Mouse (Mus musculus) CH12.LX (cell line): ENCODE measurements around the gene Dscaml1. TPM values are rescaled to one million over a fixed set of nuclear protein-coding genes. Genes with fewer than 3 reads are reported as not detected.

Experiments used
- DNase-seq: peaks from one replicate; pipeline ENCODE4 v3.0.0-alpha.2; 2013; ENCODE audit errors: extremely low read depth
- H3K27ac ChIP-seq: 2 replicates; pipeline ENCODE4 v1.5.1; 2012; ENCODE audit warnings: low read depth, mild to moderate bottlenecking, control low read depth, moderate library complexity; ENCODE audit not compliant: insufficient read depth
- H3K27me3 ChIP-seq: replicated peaks from 2 replicates; pipeline ENCODE3; 2012; ENCODE audit warnings: inconsistent platforms
- H3K36me3 ChIP-seq, 2 experiments: replicated peaks in 1 of 2; 2 replicates each; pipeline versions ENCODE3 to v1.6.1; 2012; ENCODE audit warnings: inconsistent platforms in 1 of 2, low read length in 1 of 2, mild to moderate bottlenecking in 1 of 2, mixed read lengths in 1 of 2, moderate library complexity in 1 of 2; ENCODE audit not compliant: control insufficient read depth in 1 of 2, insufficient read depth in 1 of 2
- H3K4me1 ChIP-seq, 2 experiments: 2 replicates each; pipeline ENCODE4 v1.6.1; 2012; ENCODE audit warnings: inconsistent platforms in 1 of 2, moderate library complexity in 1 of 2; ENCODE audit not compliant: insufficient read depth in 2 of 2, control insufficient read depth in 1 of 2
- H3K4me2 ChIP-seq: 2 replicates; pipeline ENCODE4 v1.6.1; 2012; ENCODE audit warnings: low read depth, mild to moderate bottlenecking, control low read depth; ENCODE audit not compliant: poor library complexity, insufficient read depth, severe bottlenecking
- H3K4me3 ChIP-seq, 3 experiments: fragments of 150-350 bp in 1 of 3; sonication (generic) in 1 of 3; replicated peaks in 1 of 3; 2 replicates each; pipeline versions ENCODE3 to v1.5.1; 2011 to 2012; ENCODE audit warnings: low read depth in 2 of 3, low read length in 2 of 3, mild to moderate bottlenecking in 2 of 3, moderate library complexity in 2 of 3, control low read depth in 1 of 3, improper control_type of control experiment in 1 of 3, inconsistent platforms in 1 of 3, mixed read lengths in 1 of 3; ENCODE audit not compliant: poor library complexity in 1 of 3
- H3K79me2 ChIP-seq: replicated peaks from 2 replicates; pipeline ENCODE4 v1.6.1; 2012; ENCODE audit warnings: mild to moderate bottlenecking, moderate library complexity; ENCODE audit not compliant: control insufficient read depth, poor library complexity, insufficient read depth, severe bottlenecking; ENCODE audit errors: extremely low read depth
- H3K9ac ChIP-seq: 2 replicates; pipeline ENCODE4 v1.6.1; 2012; ENCODE audit warnings: low read depth, mild to moderate bottlenecking, control low read depth, moderate library complexity; ENCODE audit not compliant: insufficient read depth
- H3K9me3 ChIP-seq: replicated peaks from 2 replicates; pipeline ENCODE3; 2012; ENCODE audit warnings: low read length, inconsistent platforms, mixed read lengths
- BHLHE40 ChIP-seq: IDR thresholded peaks from 2 replicates; pipeline ENCODE4 v1.6.1; 2011; ENCODE audit warnings: mild to moderate bottlenecking, low read depth, low read length, improper control_type of control experiment
- CHD1 ChIP-seq: IDR thresholded peaks from 2 replicates; pipeline ENCODE4 v1.6.1; 2012; ENCODE audit warnings: low read depth, low read length, improper control_type of control experiment, inconsistent platforms
- CHD2 ChIP-seq: IDR thresholded peaks from 2 replicates; pipeline ENCODE4 v1.6.1; 2011; ENCODE audit warnings: low read length, improper control_type of control experiment
- CTCF ChIP-seq, 2 experiments: IDR thresholded peaks in 1 of 2; conservative IDR thresholded peaks in 1 of 2; 2 replicates each; pipeline ENCODE4 v1.5.1; 2011 to 2012; ENCODE audit warnings: low read depth in 2 of 2, low read length in 2 of 2, improper control_type of control experiment in 1 of 2, inconsistent platforms in 1 of 2, mild to moderate bottlenecking in 1 of 2, moderate library complexity in 1 of 2
- E2F4 ChIP-seq: IDR thresholded peaks from 2 replicates; pipeline ENCODE4 v1.6.1; 2011; ENCODE audit warnings: low read depth, low read length, improper control_type of control experiment; ENCODE audit not compliant: insufficient replicate concordance
- ELF1 ChIP-seq: IDR thresholded peaks from 2 replicates; pipeline ENCODE4 v1.6.1; 2014; ENCODE audit warnings: low read depth, mild to moderate bottlenecking, inconsistent platforms, low read length, improper control_type of control experiment
- EP300 ChIP-seq: IDR thresholded peaks from 2 replicates; pipeline ENCODE4 v1.6.1; 2011; ENCODE audit warnings: low read length, improper control_type of control experiment
- ETS1 ChIP-seq: conservative IDR thresholded peaks from 2 replicates; pipeline ENCODE4 v1.6.1; 2012; ENCODE audit warnings: low read depth, mild to moderate bottlenecking, inconsistent platforms, low read length, improper control_type of control experiment, moderate library complexity
- GABPA ChIP-seq: IDR thresholded peaks from 2 replicates; pipeline ENCODE4 v1.6.1; 2012; ENCODE audit warnings: low read depth, low read length, improper control_type of control experiment, inconsistent platforms; ENCODE audit not compliant: insufficient replicate concordance
- HCFC1 ChIP-seq: IDR thresholded peaks from 2 replicates; pipeline ENCODE4 v1.6.1; 2012; ENCODE audit warnings: low read depth, mild to moderate bottlenecking, inconsistent platforms, low read length, improper control_type of control experiment
- IRF4 ChIP-seq: IDR thresholded peaks from 2 replicates; pipeline ENCODE4 v1.6.1; 2014; ENCODE audit warnings: low read depth, mild to moderate bottlenecking, inconsistent platforms, low read length, improper control_type of control experiment
- JUN ChIP-seq: IDR thresholded peaks from 2 replicates; pipeline ENCODE4 v1.6.1; 2011; ENCODE audit warnings: low read depth, mild to moderate bottlenecking, low read length, improper control_type of control experiment, moderate library complexity; ENCODE audit not compliant: insufficient read depth
- JUND ChIP-seq: conservative IDR thresholded peaks from 2 replicates; pipeline ENCODE4 v1.6.1; 2011; ENCODE audit warnings: low read depth, low read length, improper control_type of control experiment
- KAT2A ChIP-seq: IDR thresholded peaks from 2 replicates; pipeline ENCODE4 v1.6.1; 2012; ENCODE audit warnings: low read length, improper control_type of control experiment, inconsistent platforms; ENCODE audit not compliant: insufficient replicate concordance
- MAFK ChIP-seq: IDR thresholded peaks from 2 replicates; pipeline ENCODE4 v1.6.1; 2011; ENCODE audit warnings: low read length, improper control_type of control experiment; ENCODE audit not compliant: insufficient replicate concordance
- MAX ChIP-seq: IDR thresholded peaks from 2 replicates; pipeline ENCODE4 v1.6.1; 2011; ENCODE audit warnings: low read length, improper control_type of control experiment
- MAZ ChIP-seq: IDR thresholded peaks from 2 replicates; pipeline ENCODE4 v1.6.1; 2012; ENCODE audit warnings: low read depth, mild to moderate bottlenecking, inconsistent platforms, low read length, improper control_type of control experiment, moderate library complexity
- MEF2A ChIP-seq: IDR thresholded peaks from 2 replicates; pipeline ENCODE4 v1.6.1; 2014; ENCODE audit warnings: low read depth, mild to moderate bottlenecking, inconsistent platforms, low read length, improper control_type of control experiment, borderline replicate concordance
- MXI1 ChIP-seq: IDR thresholded peaks from 2 replicates; pipeline ENCODE4 v1.6.1; 2011; ENCODE audit warnings: mild to moderate bottlenecking, low read depth, low read length, improper control_type of control experiment
- MYC ChIP-seq: IDR thresholded peaks from 2 replicates; pipeline ENCODE4 v1.6.1; 2011; ENCODE audit warnings: low read depth, mild to moderate bottlenecking, improper control_type of control experiment, low read length
- NELFE ChIP-seq: IDR thresholded peaks from 2 replicates; pipeline ENCODE4 v1.6.1; 2011; ENCODE audit warnings: low read depth, low read length, improper control_type of control experiment
- NRF1 ChIP-seq: IDR thresholded peaks from 2 replicates; pipeline ENCODE4 v1.6.1; 2014; ENCODE audit warnings: low read depth, mild to moderate bottlenecking, inconsistent platforms, low read length, improper control_type of control experiment, moderate library complexity
- PAX5 ChIP-seq: IDR thresholded peaks from 2 replicates; pipeline ENCODE4 v1.6.1; 2012; ENCODE audit warnings: low read length, inconsistent platforms, mixed read lengths
- POLR2A ChIP-seq: IDR thresholded peaks from 2 replicates; pipeline ENCODE4 v1.6.1; 2011; ENCODE audit warnings: low read depth, mild to moderate bottlenecking, improper control_type of control experiment, low read length
- POLR2AphosphoS2 ChIP-seq: IDR thresholded peaks from 2 replicates; pipeline ENCODE4 v1.6.1; 2011; ENCODE audit warnings: low read depth, low read length, improper control_type of control experiment
- RAD21 ChIP-seq: IDR thresholded peaks from 2 replicates; pipeline ENCODE4 v1.6.1; 2011; ENCODE audit warnings: low read depth, mild to moderate bottlenecking, low read length, improper control_type of control experiment, moderate library complexity
- RCOR1 ChIP-seq: conservative IDR thresholded peaks from 2 replicates; pipeline ENCODE4 v1.6.1; 2012; ENCODE audit warnings: low read depth, mild to moderate bottlenecking, inconsistent platforms, low read length, improper control_type of control experiment
- SIN3A ChIP-seq: IDR thresholded peaks from 2 replicates; pipeline ENCODE4 v1.6.1; 2012; ENCODE audit warnings: low read length, improper control_type of control experiment, inconsistent platforms
- SMC3 ChIP-seq: IDR thresholded peaks from 2 replicates; pipeline ENCODE4 v1.6.1; 2011; ENCODE audit warnings: low read depth, low read length, improper control_type of control experiment
- TBP ChIP-seq: conservative IDR thresholded peaks from 2 replicates; pipeline ENCODE4 v1.6.1; 2011; ENCODE audit warnings: low read depth, low read length, improper control_type of control experiment
- TCF12 ChIP-seq: IDR thresholded peaks from 2 replicates; pipeline ENCODE4 v1.6.1; 2014; ENCODE audit warnings: low read depth, mild to moderate bottlenecking, inconsistent platforms, low read length, improper control_type of control experiment
- UBTF ChIP-seq: IDR thresholded peaks from 2 replicates; pipeline ENCODE4 v1.6.1; 2012; ENCODE audit warnings: low read depth, mild to moderate bottlenecking, inconsistent platforms, low read length, improper control_type of control experiment, moderate library complexity
- USF1 ChIP-seq: IDR thresholded peaks from 2 replicates; pipeline ENCODE4 v1.6.1; 2014; ENCODE audit warnings: low read depth, mild to moderate bottlenecking, inconsistent platforms, low read length, improper control_type of control experiment
- USF2 ChIP-seq: conservative IDR thresholded peaks from 2 replicates; pipeline ENCODE4 v1.6.1; 2011; ENCODE audit warnings: low read depth, low read length, improper control_type of control experiment
- ZC3H11A ChIP-seq: IDR thresholded peaks from 2 replicates; pipeline ENCODE4 v1.6.1; 2012; ENCODE audit warnings: low read depth, mild to moderate bottlenecking, inconsistent platforms, low read length, improper control_type of control experiment
- ZKSCAN1 ChIP-seq: IDR thresholded peaks from 2 replicates; pipeline ENCODE4 v1.6.1; 2012; ENCODE audit warnings: low read depth, inconsistent platforms, low read length, improper control_type of control experiment, borderline replicate concordance
- ZMIZ1 ChIP-seq: IDR thresholded peaks from 2 replicates; pipeline ENCODE4 v1.6.1; 2012; ENCODE audit warnings: low read depth, mild to moderate bottlenecking, inconsistent platforms, low read length, improper control_type of control experiment
- ZNF384 ChIP-seq: IDR thresholded peaks from 2 replicates; pipeline ENCODE4 v1.6.1; 2012; ENCODE audit warnings: low read depth, low read length, improper control_type of control experiment, inconsistent platforms
- dilution Hi-C: fragments of 300-500 bp; cut with MboI; formaldehyde crosslinking; loops from 2 replicates; pipeline ENCODE4 v1.14.3; 2020; ENCODE audit warnings: low sequenced_read_pairs; ENCODE audit not compliant: extremely low pct_unique_long_range_greater_than_20kb, extremely low pct_ligation_motif_present
- in situ Hi-C: fragments of 300-500 bp; cut with MboI; formaldehyde crosslinking; loops from 3 replicates; pipeline ENCODE4 v1.14.3; 2019; ENCODE audit warnings: low sequenced_read_pairs, low pct_ligation_motif_present, low pct_unique_long_range_greater_than_20kb, mixed read lengths
- polyA plus RNA-seq: library from polyadenylated mRNA; unstranded; fragments of >175 nt; gene quantifications from 2 replicates; pipeline ENCODE4 v1.2.1, GENCODE M21; 2012; ENCODE audit warnings: low read depth; ENCODE audit not compliant: insufficient read length
- total RNA-seq, 2 experiments: library from RNA; depleted of rRNA; stranded (reverse); fragments of 300-350 nt in 1 of 2; fragments of >200 nt in 1 of 2; gene quantifications; 2 replicates each; pipeline ENCODE4 v1.2.3; 2012 to 2014

Dscaml1 gene
- total and polyA plus RNA-seq, 3 experiments: not detected

DNA sequence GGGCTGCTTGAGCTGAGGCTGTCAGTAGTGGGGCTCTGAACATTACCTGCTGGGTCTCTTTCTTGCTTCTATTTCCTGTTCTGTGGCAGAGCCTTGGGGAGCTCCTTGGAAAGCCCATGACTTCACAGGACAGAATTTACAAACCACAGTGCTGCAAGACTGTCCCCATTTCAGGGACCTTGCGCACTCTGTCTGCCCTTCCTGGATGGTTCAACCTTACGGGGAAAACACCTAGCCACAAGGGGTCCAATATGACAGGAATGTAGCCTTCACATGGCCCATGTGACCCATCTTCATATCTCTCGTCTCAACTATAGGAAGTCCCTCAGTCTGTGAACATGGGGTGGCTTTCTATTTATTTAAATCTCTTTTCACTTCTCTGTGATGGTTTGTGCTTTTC, 68.5 kb downstream of the Dscaml1 start:
- DNase-seq: peak; percentile 91
- no peaks in the 10 kb centered on the region for H3K36me3 ChIP-seq
- in situ Hi-C loops (no loop called here), dilution Hi-C loops (no loop called here)
- peak overlapping the region; percentile 92 for H3K4me2 ChIP-seq
- no peak overlapping the region for H3K4me3 ChIP-seq
- TF ChIP-seq TCF12 (peak; percentile 94), ELF1 (peak; percentile 85), GABPA (no peak), CTCF (conservative IDR thresholded peaks at IDR 0.05 in 1 of 2, IDR thresholded peaks at IDR 0.05 in 1 of 2; ENCODE audit: low read depth in 2 of 2, low read length in 2 of 2) (no peak), EP300 (peak; percentile 96), POLR2AphosphoS2 (no peak), ZNF384 (no peak), MXI1 (peak; percentile 85; the same call in 1 of the 2 replicates), BHLHE40 (peak; percentile 84), PAX5 (no peak), RAD21 (peak; percentile 17), JUND (peak; percentile 58), UBTF (peak; percentile 81; the same call in 1 of the 2 replicates), CHD2 (peak; percentile 84), KAT2A (0 out of 2 replicates have a peak, but pooled peaks have one; percentile 55), USF1 (peak; percentile 88), SIN3A (peak; percentile 80), ZMIZ1 (peak; percentile 91), MYC (peak; percentile 85), JUN (peak; percentile 68), USF2 (peak; percentile 78), MAX (peak; percentile 92), CHD1 (no peak; the same call in 1 of the 2 replicates), ETS1 (peak; percentile 95), ZC3H11A (no peak), E2F4 (no peak), HCFC1 (peak; percentile 47; the same call in 1 of the 2 replicates), MAZ (0 out of 2 replicates have a peak, but pooled peaks have one; percentile 48), RCOR1 (peak; percentile 94), ZKSCAN1 (no peak), TBP (peak; percentile 81; the same call in 1 of the 2 replicates), MEF2A (peak; percentile 94), SMC3 (peak; percentile 33), NELFE (peak; percentile 59; the same call in 1 of the 2 replicates), POLR2A (peak; percentile 24; the same call in 1 of the 2 replicates), MAFK (peak; percentile 69; the same call in 1 of the 2 replicates), IRF4 (peak; percentile 92), NRF1 (peak; percentile 74)
- H3K79me2 ChIP-seq: no peaks in the 10 kb centered on the region
- H3K4me1 ChIP-seq: peaks cover 44 to 91% of the 10 kb centered on the region in 2 experiments
- H3K27ac ChIP-seq: peak overlapping the region; percentile 86; the same call in 1 of the 2 replicates
- no peaks in the 10 kb centered on the region for H3K9me3 ChIP-seq
- peak overlapping the region; percentile 25; the same call in 1 of the 2 replicates for H3K9ac ChIP-seq
- no peaks in the 10 kb centered on the region for H3K27me3 ChIP-seq
